In the genomic region with DNA sequence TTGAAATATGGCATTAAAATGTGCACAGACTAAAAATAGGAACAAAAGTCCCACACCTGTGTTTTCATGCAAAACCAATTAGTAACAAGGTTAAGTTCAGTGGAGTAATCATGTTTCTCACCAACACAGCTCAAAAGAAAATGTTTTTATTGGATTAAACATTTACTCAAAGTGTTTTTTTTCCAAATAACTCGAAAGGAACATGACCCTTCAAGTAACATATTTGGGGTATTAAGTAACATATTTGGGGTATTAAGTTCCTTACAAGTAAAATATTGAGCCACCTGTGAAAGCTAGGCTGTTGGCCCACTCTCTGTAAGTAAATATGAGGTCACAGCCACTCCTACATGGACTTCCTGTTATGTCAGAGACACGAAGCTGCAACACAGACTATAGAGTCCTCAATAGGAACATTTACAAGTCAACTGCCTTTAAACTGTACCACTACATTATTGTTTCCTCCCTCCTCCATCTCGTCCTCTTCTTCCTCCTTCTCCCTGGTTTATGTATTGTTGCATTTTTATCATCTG, we compare ENCODE assay signal across 19 mouse cellular contexts. TPM values are rescaled to one million over a fixed set of nuclear protein-coding genes. Genes with fewer than 3 reads are reported as not detected.
"Had no signal": no experiment of that assay in that cellular context is flagged by ENCODE, and none has a peak within 500 bp of the region (broad histone marks: within the 10 kb centered on the region; RNA-seq: fewer than 3 reads in every experiment).

No protein-coding gene starts in this region.

- H3K4me1 ChIP-seq: limb, embryonic 12.5 days; megakaryocyte, embryonic 14.5 days; midbrain, embryonic 12.5 days; neural tube, embryonic 13.5 days had no signal

- H3K27ac ChIP-seq: limb, embryonic 12.5 days; liver, embryonic 14.5 days; midbrain, embryonic 12.5 days; neural tube, embryonic 13.5 days had no signal

- DNase-seq: layer of hippocampus, adult 9-11 months; layer of hippocampus, postnatal 36 days; lung, adult 2 months; lung, postnatal 36 days; retina, postnatal 1 day; right cerebral cortex, postnatal 4 days; thymus, postnatal 4 days had no signal

- H3K4me2 ChIP-seq: limb, embryonic 12.5 days; midbrain, embryonic 12.5 days; neural tube, embryonic 13.5 days had no signal

- H3K36me3 ChIP-seq: limb, embryonic 12.5 days; midbrain, embryonic 12.5 days; neural tube, embryonic 13.5 days had no signal

- H3K27me3 ChIP-seq: limb, embryonic 12.5 days; megakaryocyte, embryonic 14.5 days; midbrain, embryonic 12.5 days; neural tube, embryonic 13.5 days had no signal

- H3K9me3 ChIP-seq: limb, embryonic 12.5 days; megakaryocyte, embryonic 14.5 days; midbrain, embryonic 12.5 days; neural tube, embryonic 13.5 days had no signal

- ATAC-seq: intestine, embryonic 16.5 days; lung, postnatal 0 days; midbrain, embryonic 16.5 days had no signal

- H3K9ac ChIP-seq: limb, embryonic 12.5 days; liver, embryonic 14.5 days; midbrain, embryonic 12.5 days; neural tube, embryonic 13.5 days had no signal

- H3K4me3 ChIP-seq: limb, embryonic 12.5 days; megakaryocyte, embryonic 14.5 days; midbrain, embryonic 12.5 days; neural tube, embryonic 13.5 days had no signal

RNA-seq across cellular contexts. Expression of a gene that starts 43.3 kb away (rescaled TPM):
- total RNA-seq: layer of hippocampus, adult 18-20 months; layer of hippocampus, postnatal 36 days; left cerebral cortex, adult 8-10 months; left cerebral cortex, postnatal 25 days had no signal
- polyA plus RNA-seq: intestine, embryonic 16.5 days; limb, embryonic 12.5 days; liver, adult 2 months; lung, postnatal 0 days; midbrain, embryonic 12.5 days; midbrain, embryonic 16.5 days; neural tube, embryonic 13.5 days had no signal
